ENCODE assay signal across 13 mouse cellular contexts in the genomic region with DNA sequence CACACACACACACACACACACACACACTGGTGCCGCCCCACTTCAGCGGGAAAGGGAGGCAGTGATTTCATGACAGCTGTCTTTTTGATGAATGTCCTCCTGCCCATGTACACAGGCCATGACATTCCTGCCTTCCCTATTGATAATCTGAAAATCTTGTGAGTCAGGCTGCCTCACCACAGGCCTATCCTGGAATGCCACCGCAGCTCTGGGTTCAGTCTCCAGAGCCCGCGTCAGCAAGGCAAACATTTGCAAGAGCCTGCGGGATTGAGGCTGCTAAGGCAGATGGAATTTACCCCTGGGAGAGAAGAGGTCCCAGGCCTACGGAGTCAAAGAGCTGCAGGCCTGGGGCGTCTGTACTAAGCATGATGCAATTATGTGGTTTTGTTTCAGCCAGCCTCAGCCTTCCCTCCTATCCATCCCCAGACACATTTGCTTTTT. TPM values are rescaled to one million over a fixed set of nuclear protein-coding genes. Genes with fewer than 3 reads are reported as not detected.
DNase-seq lines count a peak whose midpoint lies in the region; ATAC-seq lines count a peak whose summit lies in the region.
"Had no signal": no experiment of that assay in that cellular context is flagged by ENCODE, and none has a peak within 500 bp of the region (broad histone marks: within the 10 kb centered on the region; RNA-seq: fewer than 3 reads in every experiment).

No protein-coding gene starts in this region.

- peak overlapping the region; percentile 50; the same call in 1 of the 2 replicates for H3K9ac ChIP-seq in heart, embryonic 12.5 days
- H3K9ac ChIP-seq in midbrain, embryonic 14.5 days (replicated peaks; ENCODE audit: low read length) = no peak overlapping the region
- H3K9ac ChIP-seq in midbrain, embryonic 13.5 days (replicated peaks) = no peak overlapping the region
- H3K9ac ChIP-seq: stomach, embryonic 15.5 days had no signal

- peak; percentile 9; the same call in 1 of the 2 replicates for ATAC-seq in heart, embryonic 12.5 days (ENCODE audit: insufficient number of reproducible peaks, low FRiP score)
- no peak for ATAC-seq in midbrain, embryonic 14.5 days (ENCODE audit: low FRiP score, low TSS enrichment)
- no peak for ATAC-seq in midbrain, embryonic 13.5 days
- ATAC-seq: forebrain, embryonic 16.5 days had no signal

- WGBS in heart, embryonic 12.5 days = 20% methylated on average over 8 of the region's 8 CpGs
- 64% methylated on average over 8 of the region's 8 CpGs for WGBS in midbrain, embryonic 14.5 days
- 69% methylated on average over 8 of the region's 8 CpGs for WGBS in midbrain, embryonic 13.5 days

- no peak for DNase-seq in heart, postnatal 14 days
- DNase-seq in midbrain, embryonic 14.5 days = peak; percentile 17
- DNase-seq in fibroblast of lung, adult 2 months (ENCODE audit: low read depth) = peak; percentile 94
- DNase-seq in left cerebral cortex, postnatal 36 days (ENCODE audit: low spot score in 2 of 2) = no peak
- no peak for DNase-seq in kidney, postnatal 36 days
- no peak for DNase-seq in c-Kit-positive CD71-positive TER-119-positive erythroid progenitor cells, embryonic 14.5 days (ENCODE audit: low spot score)
- DNase-seq: adrenal gland, postnatal 10 days; cerebellum, adult 9-10 months; lung, postnatal 10 days had no signal

- intact Hi-C loops in heart, postnatal 14 days (cut with DNase I) = no loop called here
- intact Hi-C loops in left cerebral cortex, postnatal 36 days (cut with DNase I) = no loop called here

- no peaks in the 10 kb centered on the region for H3K9me3 ChIP-seq in heart, embryonic 12.5 days (replicated peaks)
- H3K9me3 ChIP-seq in midbrain, embryonic 14.5 days (ENCODE audit: control insufficient read depth, low read length) = no peaks in the 10 kb centered on the region
- H3K9me3 ChIP-seq in midbrain, embryonic 13.5 days = no peaks in the 10 kb centered on the region
- H3K9me3 ChIP-seq: stomach, embryonic 15.5 days had no signal

- H3K4me2 ChIP-seq in heart, embryonic 12.5 days = no peak overlapping the region
- H3K4me2 ChIP-seq in midbrain, embryonic 14.5 days (ENCODE audit: low read length) = no peak overlapping the region
- H3K4me2 ChIP-seq in midbrain, embryonic 13.5 days (replicated peaks) = no peak overlapping the region
- H3K4me2 ChIP-seq: stomach, embryonic 15.5 days had no signal

- H3K36me3 ChIP-seq in heart, embryonic 12.5 days = no peaks in the 10 kb centered on the region
- no peaks in the 10 kb centered on the region for H3K36me3 ChIP-seq in midbrain, embryonic 14.5 days (ENCODE audit: control insufficient read depth, insufficient read depth, low read length)
- no peaks in the 10 kb centered on the region for H3K36me3 ChIP-seq in midbrain, embryonic 13.5 days
- H3K36me3 ChIP-seq: stomach, embryonic 15.5 days had no signal

- H3K27me3 ChIP-seq in heart, embryonic 12.5 days (replicated peaks) = no peaks in the 10 kb centered on the region
- no peaks in the 10 kb centered on the region for H3K27me3 ChIP-seq in midbrain, embryonic 14.5 days (ENCODE audit: control insufficient read depth, insufficient read depth, low read length)
- no peaks in the 10 kb centered on the region for H3K27me3 ChIP-seq in midbrain, embryonic 13.5 days
- H3K27me3 ChIP-seq: stomach, embryonic 15.5 days had no signal

- H3K4me3 ChIP-seq in heart, embryonic 12.5 days = no peak overlapping the region
- H3K4me3 ChIP-seq in midbrain, embryonic 14.5 days (replicated peaks; ENCODE audit: low read depth, low read length) = no peak overlapping the region
- no peak overlapping the region for H3K4me3 ChIP-seq in midbrain, embryonic 13.5 days (replicated peaks)
- H3K4me3 ChIP-seq: stomach, embryonic 15.5 days had no signal

- peak overlapping the region; percentile 85 for H3K27ac ChIP-seq in heart, embryonic 12.5 days (ENCODE audit: poor library complexity, severe bottlenecking)
- 0 out of 2 replicates have a peak overlapping the region, but pooled peaks have one; percentile 37 for H3K27ac ChIP-seq in midbrain, embryonic 14.5 days (replicated peaks; ENCODE audit: low read depth, low read length)
- no peak overlapping the region for H3K27ac ChIP-seq in midbrain, embryonic 13.5 days
- H3K27ac ChIP-seq: stomach, embryonic 15.5 days had no signal

- H3K4me1 ChIP-seq in heart, embryonic 12.5 days (replicated peaks) = peaks cover 62% of the 10 kb centered on the region
- H3K4me1 ChIP-seq in midbrain, embryonic 14.5 days (ENCODE audit: control insufficient read depth, insufficient read depth, low read length) = 0 out of 2 replicates have a peak, but pooled peaks cover 3% of the 10 kb centered on the region
- no peaks in the 10 kb centered on the region for H3K4me1 ChIP-seq in midbrain, embryonic 13.5 days (replicated peaks)

RNA-seq across cellular contexts. Expression of gene Rbm20, which starts 54.7 kb away (rescaled TPM):
- 51.8 and 54.0 TPM in 2 replicates for polyA plus RNA-seq in heart, embryonic 12.5 days (2016; fragmentation: Nextera tagmentation; extraction: Ambion mirVana)
- 100 to 1,000 TPM; 224 to 225 TPM for total RNA-seq in heart, postnatal 14 days (2021)
- 0.61 TPM in 2 replicates for polyA plus RNA-seq in midbrain, embryonic 14.5 days (2014; fragmentation: Nextera tagmentation; extraction: Ambion mirVana)
- polyA plus RNA-seq in midbrain, embryonic 13.5 days (2015; fragmentation: Nextera tagmentation; extraction: Ambion mirVana) = 0.84 and 1.4 TPM in 2 replicates
- 1 to 10 TPM; 4.4 to 5.2 TPM for total RNA-seq in left cerebral cortex, postnatal 36 days (2021)

Comparison
In these comparisons a context has a peak if more than half of its experiments do, and no peak if none do; other contexts are left out.
1. DNase-seq: peak in midbrain, embryonic 14.5 days (single experiment) and fibroblast of lung, adult 2 months (single experiment); none in heart, postnatal 14 days (0 of 2), left cerebral cortex, postnatal 36 days (0 of 2), kidney, postnatal 36 days (0 of 2) and c-Kit-positive CD71-positive TER-119-positive erythroid progenitor cells, embryonic 14.5 days (single experiment).
2. RNA of gene Rbm20, which starts 54.7 kb away (polyA plus RNA-seq): 51.8 to 54.0 TPM in heart, embryonic 12.5 days; 0.84 to 1.4 TPM in midbrain, embryonic 13.5 days and 0.61 TPM in midbrain, embryonic 14.5 days; every median in the first group is over 10 times any median in the second.